Mouse (Mus musculus): ENCODE results near the gene Cd300ld2.

DNA sequence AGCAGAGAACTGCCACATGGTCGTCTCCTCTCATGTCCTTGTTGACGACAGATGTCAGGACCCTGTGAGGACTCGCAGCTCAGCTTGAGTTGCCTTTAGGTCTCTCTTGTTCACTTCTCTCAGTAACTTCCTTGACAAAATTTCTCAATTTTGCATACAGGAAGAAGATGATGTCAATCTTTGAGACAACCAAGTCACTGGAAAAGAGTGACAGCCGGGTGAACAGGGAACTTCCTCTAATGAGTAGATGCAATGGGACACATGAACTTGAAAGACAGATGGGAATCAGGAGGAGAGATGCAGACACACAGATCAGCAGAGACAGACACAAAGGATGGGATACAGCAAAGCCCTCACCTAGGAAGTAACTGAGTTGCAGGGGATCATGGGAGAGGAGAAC lies 26.2 kb downstream of the Cd300ld2 start, which contains the start of gene Cd300ld:
- TF ChIP-seq POLR2A (IDR thresholded peaks at IDR 0.05; ENCODE audit: control insufficient read depth, extremely low read depth, insufficient read depth, low read length, poor library complexity), result no peak
- TF ChIP-seq CTCF (IDR thresholded peaks at IDR 0.05; ENCODE audit: borderline replicate concordance, control insufficient read depth, extremely low read depth, insufficient read depth, low read length, poor library complexity), result no peak
